Mouse (Mus musculus) cerebellum, adult 8-10 months (tissue): ENCODE measurements around the gene Kcnb1.
"Not testable (repeated sequence)": the region's sequence is repeated elsewhere in the genome, so short reads cannot be mapped to it uniquely, and the experiment has no call there.

ENCODE experiments used
- DNase-seq: peaks from one replicate; pipeline ENCODE4 v3.0.0; 2022

The Kcnb1 gene

GRCm38 (mm10) chr2:167190076-167190399, at the start of gene Kcnb1:
TSS of gene Kcnb1 (minus strand) at chr2:167190155.
- DNase-seq, result peak; percentile 54

GRCm38 (mm10) chr2:167239262-167239661, 49.3 kb upstream of the Kcnb1 start:
- no peak for DNase-seq

- no peak for DNase-seq
Measured at GRCm38 (mm10) chr2:167237224-167237623, 47.3 kb upstream of the Kcnb1 start.

- no peak for DNase-seq
Measured at GRCm38 (mm10) chr2:167236174-167236573, 46.2 kb upstream of the Kcnb1 start.

- no peak for DNase-seq
Measured at GRCm38 (mm10) chr2:167235338-167236018, 45.5 kb upstream of the Kcnb1 start.

GRCm38 (mm10) chr2:167233771-167234170, 43.8 kb upstream of the Kcnb1 start:
- no peak for DNase-seq

GRCm38 (mm10) chr2:167233009-167233335, 43.0 kb upstream of the Kcnb1 start:
- no peak for DNase-seq

- peak; percentile 26 for DNase-seq
Measured at GRCm38 (mm10) chr2:167232132-167233008, 42.4 kb upstream of the Kcnb1 start.

- DNase-seq, result no peak
Measured at GRCm38 (mm10) chr2:167230554-167230953, 40.6 kb upstream of the Kcnb1 start.

GRCm38 (mm10) chr2:167224937-167225336, 35.0 kb upstream of the Kcnb1 start:
- DNase-seq, result no peak

- DNase-seq, result no peak
Measured at GRCm38 (mm10) chr2:167224194-167224593, 34.2 kb upstream of the Kcnb1 start.

GRCm38 (mm10) chr2:167222152-167222551, 32.2 kb upstream of the Kcnb1 start:
- DNase-seq, result peak; percentile 69

GRCm38 (mm10) chr2:167221159-167221845, 31.3 kb upstream of the Kcnb1 start:
- DNase-seq, result no peak

- no peak for DNase-seq
Measured at GRCm38 (mm10) chr2:167220736-167221135, 30.8 kb upstream of the Kcnb1 start.

GRCm38 (mm10) chr2:167219154-167219775, 29.3 kb upstream of the Kcnb1 start:
- DNase-seq, result peak; percentile 84

- DNase-seq, result no peak
Measured at GRCm38 (mm10) chr2:167213666-167214065, 23.7 kb upstream of the Kcnb1 start.

GRCm38 (mm10) chr2:167213076-167213475, 23.1 kb upstream of the Kcnb1 start:
- DNase-seq, result no peak

GRCm38 (mm10) chr2:167212551-167212950, 22.6 kb upstream of the Kcnb1 start:
- no peak for DNase-seq

GRCm38 (mm10) chr2:167212089-167212488, 22.1 kb upstream of the Kcnb1 start:
- DNase-seq, result no peak

GRCm38 (mm10) chr2:167209900-167210299, 19.9 kb upstream of the Kcnb1 start:
- peak; percentile 79 for DNase-seq

GRCm38 (mm10) chr2:167208984-167209383, 19.0 kb upstream of the Kcnb1 start:
- no peak for DNase-seq

GRCm38 (mm10) chr2:167205918-167206629, 16.1 kb upstream of the Kcnb1 start:
- DNase-seq, result no peak

GRCm38 (mm10) chr2:167204686-167205085, 14.7 kb upstream of the Kcnb1 start:
- DNase-seq, result not testable (repeated sequence)
